Mouse (Mus musculus) kidney, adult 2 months (tissue): ENCODE data around the gene Ptpn13.

ENCODE experiments used
- CTCF ChIP-seq: fragments of 200-500 bp; conservative IDR thresholded peaks from 2 replicates; pipeline ENCODE4 v1.5.1; 2011; ENCODE audit warnings: low read depth, mild to moderate bottlenecking, control low read depth, low read length, moderate library complexity, mixed read lengths; ENCODE audit not compliant: insufficient read depth, insufficient read length
- POLR2A ChIP-seq: fragments of 200-500 bp; IDR thresholded peaks from one replicate; pipeline ENCODE4 v1.6.1; 2011; ENCODE audit warnings: low read depth, low read length, control low read depth

DNA sequence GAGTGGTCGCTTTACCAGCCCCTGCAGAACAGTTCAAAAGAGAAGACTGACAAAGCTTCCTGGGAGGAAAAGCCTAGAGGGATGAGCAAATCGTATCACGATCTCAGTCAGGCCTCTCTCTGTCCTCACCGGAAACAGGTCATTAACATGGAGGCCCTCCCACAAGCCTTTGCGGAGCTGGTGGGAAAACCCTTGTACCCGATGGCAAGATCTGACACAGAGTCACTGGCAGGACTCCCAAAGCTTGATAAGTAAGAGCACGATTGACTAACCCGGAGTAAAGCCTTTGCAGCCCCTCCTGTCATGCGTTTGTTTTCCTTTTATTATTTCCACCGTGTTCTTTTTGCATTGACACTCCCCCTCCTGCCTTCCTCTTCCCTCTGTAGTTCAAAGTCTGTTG, 116.1 kb downstream of the Ptpn13 start:
- TF ChIP-seq CTCF = no peak
- TF ChIP-seq POLR2A = no peak
